Mouse (Mus musculus) gastrocnemius, adult 8-10 months (tissue): ENCODE measurements around the gene Atp10b. TPM values are rescaled to one million over a fixed set of nuclear protein-coding genes. Genes with fewer than 3 reads are reported as not detected.
"Not testable (repeated sequence)": the region's sequence is repeated elsewhere in the genome, so short reads cannot be mapped to it uniquely, and the experiment has no call there.

Experiments used
- DNase-seq, 2 experiments: peaks; one replicate each; pipeline ENCODE4 v3.0.0; 2022; ENCODE audit warnings: low spot score in 2 of 2
- total RNA-seq, 4 experiments: library from RNA; stranded (reverse); gene quantifications; 2 replicates each; pipeline ENCODE4 v1.2.4; 2022

The Atp10b gene
- total RNA-seq: not detected

GRCm38 (mm10) chr11:43149577-43149976 lies at the start of gene Atp10b:
Atp10b (plus strand) TSS chr11:43149877.
- DNase-seq: no peak

- DNase-seq: no peak
These were observed 48.3 kb upstream of the Atp10b start for GRCm38 (mm10) chr11:43101357-43101756.

- no peak for DNase-seq
These were observed 23.7 kb upstream of the Atp10b start for GRCm38 (mm10) chr11:43125908-43126477.

- DNase-seq: not testable (repeated sequence)
These were observed 23.1 kb upstream of the Atp10b start for GRCm38 (mm10) chr11:43126573-43126972.

GRCm38 (mm10) chr11:43141296-43141695 lies 8.4 kb upstream of the Atp10b start:
- DNase-seq: no peak

- no peak for DNase-seq
These were observed 6.9 kb upstream of the Atp10b start for GRCm38 (mm10) chr11:43142811-43143210.

- no peak for DNase-seq
These were observed 5.5 kb upstream of the Atp10b start for GRCm38 (mm10) chr11:43144178-43144577.

- DNase-seq: not testable (repeated sequence)
These were observed 4.8 kb upstream of the Atp10b start for GRCm38 (mm10) chr11:43144882-43145281.

GRCm38 (mm10) chr11:43147380-43147779 lies 2.3 kb upstream of the Atp10b start:
- no peak for DNase-seq

GRCm38 (mm10) chr11:43148341-43148740 lies 1.3 kb upstream of the Atp10b start:
- no peak for DNase-seq

- DNase-seq: no peak
These were observed 5.3 kb downstream of the Atp10b start for GRCm38 (mm10) chr11:43155004-43155403.

- DNase-seq: no peak
These were observed 5.7 kb downstream of the Atp10b start for GRCm38 (mm10) chr11:43155417-43155816.

- DNase-seq: no peak
These were observed 9.1 kb downstream of the Atp10b start for GRCm38 (mm10) chr11:43158814-43159213.

GRCm38 (mm10) chr11:43160188-43160942 lies 10.7 kb downstream of the Atp10b start:
- no peak for DNase-seq

- no peak for DNase-seq
These were observed 20.9 kb downstream of the Atp10b start for GRCm38 (mm10) chr11:43170601-43171000.

- no peak for DNase-seq
These were observed 24.9 kb downstream of the Atp10b start for GRCm38 (mm10) chr11:43174359-43175116.

- no peak for DNase-seq
These were observed 32.7 kb downstream of the Atp10b start for GRCm38 (mm10) chr11:43182401-43182800.

GRCm38 (mm10) chr11:43182816-43183215 lies 33.1 kb downstream of the Atp10b start:
- DNase-seq: no peak

GRCm38 (mm10) chr11:43183457-43183856 lies 33.8 kb downstream of the Atp10b start:
- DNase-seq: no peak

GRCm38 (mm10) chr11:43186291-43186690 lies 36.6 kb downstream of the Atp10b start:
- no peak for DNase-seq

GRCm38 (mm10) chr11:43189817-43190593 lies 40.3 kb downstream of the Atp10b start:
- DNase-seq: no peak

GRCm38 (mm10) chr11:43198811-43199210 lies 49.1 kb downstream of the Atp10b start:
- no peak for DNase-seq
